Mouse (Mus musculus) spleen, postnatal 4 days (tissue): ENCODE data around the gene Gm3317.
"Not testable (repeated sequence)": the region's sequence is repeated elsewhere in the genome, so short reads cannot be mapped to it uniquely, and the experiment has no call there.

ENCODE experiments used
- DNase-seq, 2 experiments: peaks; one replicate each; pipeline ENCODE4 v3.0.0; 2022; ENCODE audit warnings: low spot score in 2 of 2

Gene Gm3317

GRCm38 (mm10) chr14:5164235-5164634 is at the start of gene Gm3317:
TSS of gene Gm3317 (plus strand) at chr14:5164535.
- DNase-seq = not testable (repeated sequence)

- not testable (repeated sequence) for DNase-seq
These were observed 33.1 kb upstream of the Gm3317 start, which contains the start of gene Gm8279 for GRCm38 (mm10) chr14:5131219-5131618. TSS of gene Gm8279 (plus strand) at chr14:5131519.

GRCm38 (mm10) chr14:5185493-5185892 is 21.2 kb downstream of the Gm3317 start, which contains the start of gene Gm8271:
TSS of gene Gm8271 (plus strand) at chr14:5185793.
- not testable (repeated sequence) for DNase-seq
